Mouse (Mus musculus) cerebellum, adult 11-12 months (tissue): ENCODE results near the gene Catsper3.

ENCODE experiments used
- DNase-seq: peaks from one replicate; pipeline ENCODE4 v3.0.0; 2022

Catsper3 gene

GRCm38 (mm10) chr13:55784268-55784667 lies at the start of gene Catsper3:
Gene Catsper3, plus strand, starts transcription at chr13:55784568.
- no peak for DNase-seq

DNA sequence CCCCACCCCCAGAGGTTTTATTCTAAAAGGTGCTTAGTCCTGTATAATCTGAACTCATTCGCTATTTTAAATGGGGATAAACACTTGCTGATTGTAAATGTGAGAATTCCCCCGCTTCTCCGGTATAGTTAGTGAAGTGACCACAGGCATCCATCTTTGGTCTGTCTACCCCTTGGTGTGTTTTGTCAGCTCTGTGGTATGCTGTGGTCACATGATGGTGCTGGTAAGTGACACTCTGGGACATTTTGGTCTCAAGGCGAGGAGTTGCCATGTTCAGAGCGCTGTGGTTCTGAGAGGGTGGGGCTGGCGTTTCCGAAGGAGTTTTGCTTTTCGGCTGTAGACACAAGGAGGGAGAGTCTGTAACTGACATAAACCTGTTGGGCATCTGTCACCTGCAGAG lies 46.5 kb upstream of the Catsper3 start:
- no peak for DNase-seq

DNA sequence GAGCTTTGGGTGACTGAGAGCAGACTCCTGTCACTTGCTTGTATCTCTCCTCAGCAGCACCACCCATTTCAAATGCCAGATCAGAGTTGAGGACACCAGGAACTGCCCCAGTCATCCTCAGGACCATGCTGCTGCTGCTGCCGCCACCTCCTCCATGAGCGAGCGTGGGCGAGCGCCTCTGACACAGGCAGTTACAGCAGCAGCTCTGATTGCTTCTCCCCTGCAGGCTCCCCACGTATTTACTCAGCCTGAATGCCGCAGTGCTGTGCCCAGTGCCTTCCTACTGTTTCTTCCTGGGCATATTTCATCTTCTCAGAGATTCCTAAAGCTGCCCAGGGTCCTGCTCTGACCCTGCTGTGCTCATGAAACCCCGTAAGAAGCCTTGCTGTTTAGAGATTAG lies 42.1 kb upstream of the Catsper3 start:
- no peak for DNase-seq

- no peak for DNase-seq
These were observed 30.0 kb upstream of the Catsper3 start for GRCm38 (mm10) chr13:55754380-55754779.

GRCm38 (mm10) chr13:55756789-55757188 lies 27.6 kb upstream of the Catsper3 start:
- no peak for DNase-seq

DNA sequence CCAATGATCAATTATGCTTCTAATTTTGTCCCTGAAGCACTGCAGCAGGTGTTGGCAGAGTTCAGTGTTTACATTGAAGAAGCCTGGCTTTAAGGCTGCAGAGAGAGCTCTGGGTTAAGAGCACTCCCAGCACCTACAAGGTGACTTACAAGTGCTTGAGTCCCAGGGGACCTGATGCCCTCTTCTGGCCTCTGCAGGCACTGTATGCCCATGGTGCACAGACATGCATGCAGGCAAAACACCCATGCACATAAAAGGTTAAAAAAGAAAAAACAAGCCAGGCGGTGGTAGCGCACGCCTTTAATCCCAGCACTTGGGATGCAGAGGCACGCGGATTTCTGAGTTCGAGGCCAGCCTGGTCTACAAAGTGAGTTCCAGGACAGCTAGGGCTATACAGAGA lies 26.7 kb upstream of the Catsper3 start:
- DNase-seq = no peak

GRCm38 (mm10) chr13:55760576-55760975 lies 23.8 kb upstream of the Catsper3 start:
- DNase-seq = no peak

DNA sequence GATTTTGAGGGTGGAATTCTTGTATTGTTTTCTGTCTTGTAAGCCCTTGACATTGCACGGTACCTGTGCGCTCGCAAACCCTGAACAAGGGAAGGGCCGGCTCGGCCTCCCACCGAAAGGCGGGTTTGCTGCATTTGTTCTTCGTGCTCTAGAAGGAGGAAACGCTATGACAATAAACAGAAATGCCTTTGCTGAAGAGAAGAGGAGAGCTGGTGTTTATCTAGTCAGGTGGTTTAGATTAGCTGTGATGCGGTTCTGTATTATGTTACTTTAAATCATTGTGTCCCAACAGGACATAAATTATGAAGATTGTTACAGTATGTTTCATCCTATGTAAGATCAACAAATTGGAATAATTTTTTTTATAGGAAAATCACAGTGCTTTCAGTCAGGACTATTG lies 22.9 kb upstream of the Catsper3 start:
- DNase-seq = no peak

DNA sequence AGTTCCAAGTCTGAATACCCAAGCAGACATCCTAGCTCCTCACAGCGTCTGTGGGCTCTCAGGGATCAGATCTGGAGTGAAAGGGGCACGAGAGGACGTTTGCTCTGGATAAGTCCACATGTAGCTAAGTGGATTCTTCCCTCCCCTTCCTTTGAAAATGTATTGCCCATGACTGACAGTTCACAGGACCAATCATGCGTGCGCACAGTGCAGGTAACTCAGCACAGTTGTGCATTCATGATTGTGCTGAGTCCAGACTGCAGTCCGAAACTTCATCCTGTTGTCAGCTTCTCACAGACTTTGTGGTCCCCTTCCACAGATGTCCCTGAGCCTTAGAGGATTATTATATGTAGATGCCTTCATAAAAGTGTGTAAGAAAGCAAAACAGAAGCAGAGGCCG lies 10.0 kb upstream of the Catsper3 start:
- no peak for DNase-seq

GRCm38 (mm10) chr13:55775056-55775455 lies 9.3 kb upstream of the Catsper3 start:
- no peak for DNase-seq

DNA sequence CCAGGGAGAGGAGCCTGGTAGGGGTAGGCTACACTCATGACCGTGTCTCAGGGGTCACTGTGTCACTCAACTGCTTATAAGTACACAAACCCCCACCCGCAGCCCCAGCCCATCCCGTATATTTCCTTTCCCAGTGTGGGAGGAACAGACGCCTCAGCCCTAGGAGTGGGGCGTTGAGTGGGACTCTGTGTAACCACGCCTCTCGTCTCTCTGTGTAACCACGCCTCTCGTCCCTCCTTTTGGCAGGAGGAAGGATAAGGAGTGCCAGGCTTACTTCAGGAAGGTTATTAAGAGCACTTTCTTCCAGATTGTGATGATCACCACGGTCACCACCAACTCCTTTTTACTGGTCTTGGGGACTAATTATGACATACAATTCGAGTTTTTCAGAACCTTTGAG lies 1.8 kb downstream of the Catsper3 start:
- no peak for DNase-seq

DNA sequence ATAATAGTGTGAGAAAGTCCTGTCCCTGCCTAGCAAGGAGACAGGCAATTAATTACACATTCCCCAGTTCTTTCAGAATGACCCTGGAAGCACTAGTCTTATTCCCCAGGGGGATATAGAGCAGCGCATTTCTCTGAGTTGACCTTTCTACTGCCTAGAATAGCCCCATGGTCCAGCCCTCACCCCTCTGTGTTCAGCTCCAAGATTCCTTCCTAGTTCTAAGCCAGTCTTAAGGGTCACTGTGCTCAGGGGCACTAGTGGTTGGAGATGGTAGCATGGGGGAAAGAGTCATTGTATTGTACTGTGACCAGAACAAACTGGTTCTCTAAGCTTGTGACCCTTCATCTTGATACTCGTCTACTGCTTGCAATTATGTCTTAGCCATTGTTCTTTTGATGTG lies 16.9 kb downstream of the Catsper3 start:
- no peak for DNase-seq

- no peak for DNase-seq
These were observed 19.6 kb downstream of the Catsper3 start for GRCm38 (mm10) chr13:55803973-55804372.

- no peak for DNase-seq
These were observed 24.8 kb downstream of the Catsper3 start for GRCm38 (mm10) chr13:55809041-55809623.

- no peak for DNase-seq
These were observed 25.3 kb downstream of the Catsper3 start for GRCm38 (mm10) chr13:55809707-55810106.

- no peak for DNase-seq
These were observed 26.6 kb downstream of the Catsper3 start for GRCm38 (mm10) chr13:55810947-55811346.

- no peak for DNase-seq
These were observed 29.2 kb downstream of the Catsper3 start for GRCm38 (mm10) chr13:55813490-55814016.

DNA sequence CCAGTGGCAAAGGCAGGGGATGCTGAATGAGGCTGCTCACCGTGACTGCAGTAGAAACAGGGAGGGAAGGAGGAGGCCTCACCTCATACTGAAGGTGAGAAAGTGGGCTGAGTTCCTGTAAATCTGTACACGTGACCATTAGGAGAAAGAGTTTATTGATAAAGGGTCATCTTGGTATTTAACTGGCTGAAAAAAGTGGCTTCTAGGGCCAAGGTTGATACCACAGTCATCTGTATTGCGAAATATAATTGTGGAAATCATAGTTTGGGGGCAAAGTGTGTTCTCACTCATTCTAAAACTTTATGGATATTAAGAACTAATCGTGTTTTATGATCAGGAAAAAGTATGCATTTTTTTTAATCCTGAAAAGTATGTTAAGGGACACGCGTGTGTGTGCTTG lies 30.5 kb downstream of the Catsper3 start:
- no peak for DNase-seq

- no peak for DNase-seq
These were observed 38.1 kb downstream of the Catsper3 start for GRCm38 (mm10) chr13:55822499-55822898.

DNA sequence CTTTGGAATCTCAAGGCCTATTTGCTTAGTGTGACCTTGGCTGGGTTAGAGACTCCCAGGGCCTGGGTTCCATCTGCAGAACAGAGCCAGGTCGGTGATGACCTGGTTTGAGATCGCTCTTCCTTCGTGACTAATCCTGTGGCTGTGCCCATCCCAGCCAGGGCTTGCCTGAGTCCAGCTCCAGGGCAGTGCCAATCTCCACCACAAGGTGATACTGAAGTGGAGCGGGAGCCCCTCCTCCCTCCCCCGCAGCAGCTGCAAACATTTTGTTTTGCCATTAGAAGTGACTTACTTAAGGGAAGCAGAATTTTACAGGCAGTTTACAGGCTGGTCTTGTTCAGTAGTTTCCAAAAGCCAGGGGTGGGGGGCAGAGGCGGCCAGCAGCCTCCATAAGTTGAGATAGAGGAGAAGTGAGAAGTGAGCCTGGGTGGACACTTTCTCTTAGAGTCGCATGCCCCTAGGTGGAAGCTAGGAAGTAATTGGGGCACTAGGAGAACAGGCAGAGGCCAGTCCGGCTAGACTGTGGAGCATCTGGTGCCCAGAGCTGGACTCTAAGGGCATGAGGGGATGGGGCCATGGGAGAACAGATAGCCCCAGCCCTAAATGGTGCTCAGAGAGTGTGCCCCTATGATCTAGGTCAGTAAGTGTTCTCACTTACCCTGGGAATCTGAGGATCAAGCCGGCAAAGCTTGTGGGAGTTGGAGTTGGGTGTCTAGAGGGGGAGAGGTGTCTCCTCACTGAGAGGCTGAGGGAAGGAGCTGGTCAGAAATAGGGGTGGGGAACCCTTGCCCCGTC lies 40.0 kb downstream of the Catsper3 start:
- DNase-seq = no peak

- DNase-seq = no peak
These were observed 40.9 kb downstream of the Catsper3 start for GRCm38 (mm10) chr13:55825245-55825681.

DNA sequence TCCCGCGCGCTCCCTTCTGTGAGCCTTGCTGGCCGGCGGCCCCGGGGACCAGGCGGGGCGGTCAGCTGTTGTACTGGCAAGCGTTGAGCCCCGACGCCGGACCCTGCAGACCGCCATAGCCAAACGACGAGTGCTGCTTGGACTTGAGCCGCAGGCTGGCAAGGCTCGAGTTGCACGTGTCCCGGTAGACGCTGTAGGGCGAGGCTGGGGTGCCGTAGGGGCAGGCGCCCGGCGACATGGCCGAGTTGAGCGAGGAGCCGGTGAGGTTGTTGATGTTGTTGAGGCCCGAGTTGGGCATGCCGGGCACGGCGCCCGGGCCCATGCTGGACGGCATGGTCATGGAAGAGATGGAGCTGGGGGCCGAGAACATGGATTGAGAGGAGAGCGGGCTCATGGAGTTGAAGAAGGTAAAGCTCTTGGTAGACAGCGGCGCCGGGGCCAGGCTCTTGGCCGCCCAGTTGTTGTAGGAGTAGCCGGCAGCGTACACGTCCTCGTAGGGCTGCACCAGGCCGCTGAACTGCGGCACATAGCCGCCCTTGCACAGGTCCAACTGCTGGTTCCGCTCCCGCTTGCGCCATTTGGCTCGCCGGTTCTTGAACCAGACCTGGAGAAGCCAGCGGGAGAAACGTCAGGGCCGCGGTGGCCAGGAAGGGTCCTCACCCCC lies 41.8 kb downstream of the Catsper3 start:
- no peak for DNase-seq

DNA sequence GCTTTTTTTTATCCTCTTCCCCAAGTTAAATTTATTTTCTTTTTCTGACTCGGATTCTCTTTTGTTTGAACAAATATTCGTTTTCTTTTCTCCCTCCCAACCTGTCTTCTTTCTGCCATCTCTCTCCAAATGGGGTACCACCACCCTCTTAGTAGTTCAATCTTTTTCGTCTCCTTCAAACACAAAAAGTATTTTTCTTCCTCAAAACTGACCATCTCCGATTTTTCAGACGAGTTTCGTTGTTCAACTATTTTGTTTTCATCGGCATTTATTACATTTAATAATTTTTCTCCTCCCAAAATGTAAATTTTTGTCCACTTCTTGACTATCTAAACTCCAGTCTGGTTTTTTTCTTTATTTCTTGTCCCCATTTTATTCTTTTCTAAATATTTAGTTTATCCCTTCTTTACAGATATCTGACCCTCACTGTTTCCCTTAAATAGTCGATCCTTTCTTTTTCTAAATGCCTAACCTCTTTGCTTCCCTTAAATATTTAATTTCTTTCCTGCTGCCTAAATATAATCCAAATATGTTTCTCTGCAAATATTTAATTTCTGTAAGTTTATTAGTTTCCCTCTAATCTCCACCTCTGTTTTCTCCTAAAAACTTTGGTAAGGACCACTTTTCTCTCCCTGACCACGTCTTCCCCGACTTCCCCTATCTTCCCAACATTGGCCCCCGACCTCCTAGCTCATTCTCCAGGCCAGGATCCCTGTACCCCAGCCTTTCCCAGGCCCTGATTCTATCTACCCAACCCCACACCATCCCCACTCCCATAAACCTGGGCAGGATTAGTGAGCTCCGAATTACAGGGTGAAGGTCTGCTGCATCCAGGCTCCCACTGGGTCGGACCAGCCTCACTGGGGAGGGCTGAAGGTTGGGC lies 42.7 kb downstream of the Catsper3 start:
- no peak for DNase-seq
